Mouse (Mus musculus): Measurements from ENCODE around the gene Qpctl. TPM values are rescaled to one million over a fixed set of nuclear protein-coding genes. Genes with fewer than 3 reads are reported as not detected.

The Qpctl gene
- total RNA-seq, 2 experiments from 2014 or later: 1.1 to 2.4 TPM

DNA sequence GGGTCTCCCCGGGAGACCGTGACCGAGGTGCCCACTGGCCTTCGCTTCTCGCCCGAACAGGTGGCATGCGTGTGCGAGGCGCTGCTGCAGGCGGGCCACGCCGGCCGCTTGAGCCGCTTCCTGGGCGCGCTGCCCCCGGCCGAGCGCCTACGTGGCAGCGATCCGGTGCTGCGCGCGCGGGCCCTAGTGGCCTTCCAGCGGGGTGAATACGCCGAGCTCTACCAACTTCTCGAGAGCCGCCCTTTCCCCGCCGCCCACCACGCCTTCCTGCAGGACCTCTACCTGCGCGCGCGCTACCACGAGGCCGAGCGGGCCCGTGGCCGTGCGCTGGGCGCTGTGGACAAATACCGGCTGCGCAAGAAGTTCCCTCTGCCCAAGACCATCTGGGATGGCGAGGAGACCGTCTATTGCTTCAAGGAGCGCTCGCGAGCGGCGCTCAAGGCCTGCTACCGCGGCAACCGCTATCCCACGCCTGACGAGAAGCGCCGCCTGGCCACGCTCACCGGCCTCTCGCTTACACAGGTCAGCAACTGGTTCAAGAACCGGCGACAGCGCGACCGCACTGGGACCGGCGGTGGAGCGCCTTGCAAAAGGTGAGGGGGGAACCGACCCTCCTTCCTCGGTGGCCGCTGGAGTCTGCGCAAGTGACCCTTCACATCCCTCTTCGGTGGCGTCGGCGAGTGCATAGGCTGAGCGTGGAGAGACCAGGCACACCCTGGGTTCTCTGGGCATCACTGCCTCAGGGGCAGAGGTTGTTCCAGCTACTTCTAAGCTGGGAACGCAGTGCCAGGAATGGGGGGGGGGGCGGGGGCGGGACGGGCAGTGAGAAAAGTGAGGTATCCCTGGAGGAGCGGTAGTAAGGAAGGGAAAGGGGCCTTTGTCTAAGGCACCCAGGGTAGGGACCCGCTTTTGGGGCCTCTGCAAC, 54.0 kb downstream of the Qpctl start:
- no peak for ATAC-seq (replicated peaks; ENCODE audit: low FRiP score, low TSS enrichment, poor library complexity, severe bottlenecking)

DNA sequence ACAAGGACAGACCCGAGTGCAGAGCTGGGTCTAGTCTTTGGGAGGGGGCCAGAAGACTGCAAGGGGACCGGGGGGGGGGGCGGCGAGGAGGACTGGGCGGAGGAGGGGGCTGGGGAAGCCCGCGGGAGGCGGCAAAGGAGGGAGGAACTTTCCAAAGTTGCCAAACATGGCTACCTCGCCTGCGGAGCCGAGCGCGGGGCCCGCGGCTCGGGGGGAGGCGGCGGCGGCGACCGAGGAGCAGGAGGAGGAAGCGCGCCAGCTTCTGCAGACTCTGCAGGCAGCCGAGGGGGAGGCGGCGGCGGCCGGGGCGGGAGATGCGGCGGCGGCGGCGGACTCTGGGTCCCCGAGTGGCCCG, 54.6 kb downstream of the Qpctl start, which contains the start of gene Six5:
TSS of gene Six5 (plus strand) at position 124 of the 355 bp plus-strand sequence.
- ATAC-seq (replicated peaks; ENCODE audit: low FRiP score, low TSS enrichment, poor library complexity, severe bottlenecking): no peak

DNA sequence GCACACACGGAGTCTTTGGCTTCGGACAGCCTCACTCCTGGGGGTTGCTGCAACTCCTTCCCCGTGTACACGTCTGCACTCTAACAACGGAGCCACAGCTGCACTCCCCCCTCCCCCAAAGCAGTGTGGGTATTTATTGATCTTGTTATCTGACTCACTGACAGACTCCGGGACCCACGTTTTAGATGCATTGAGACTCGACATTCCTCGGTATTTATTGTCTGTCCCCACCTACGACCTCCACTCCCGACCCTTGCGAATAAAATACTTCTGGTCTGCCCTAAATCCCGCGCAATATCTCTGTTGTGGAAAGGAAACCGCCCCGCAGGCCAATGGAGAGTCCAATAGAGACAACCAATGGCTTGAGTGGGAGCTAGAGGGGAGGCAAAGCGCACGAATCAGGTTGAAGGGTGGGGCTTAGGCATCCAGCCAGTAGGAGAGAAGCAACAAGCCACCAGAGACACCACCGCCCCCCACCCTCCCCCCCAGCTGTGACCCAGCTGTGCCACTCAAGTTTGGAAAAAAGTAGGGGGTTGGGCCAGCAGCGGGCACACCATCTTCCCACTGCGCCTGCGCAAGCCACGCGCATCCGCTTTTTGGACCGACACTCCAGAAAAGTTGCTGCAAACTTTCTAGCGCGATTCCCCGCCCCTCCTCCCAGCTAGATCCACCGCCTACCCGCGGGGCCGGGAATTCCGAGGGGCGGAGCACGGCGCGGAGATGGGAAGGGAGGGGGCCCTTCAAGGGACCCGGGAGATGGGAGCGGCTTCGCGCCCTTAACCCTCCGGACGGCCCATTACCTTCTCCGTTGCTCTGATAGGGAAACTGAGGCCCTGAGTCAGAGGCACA, 55.3 kb downstream of the Qpctl start:
- peak; percentile 74 for ATAC-seq (replicated peaks; ENCODE audit: low FRiP score, low TSS enrichment, poor library complexity, severe bottlenecking)

DNA sequence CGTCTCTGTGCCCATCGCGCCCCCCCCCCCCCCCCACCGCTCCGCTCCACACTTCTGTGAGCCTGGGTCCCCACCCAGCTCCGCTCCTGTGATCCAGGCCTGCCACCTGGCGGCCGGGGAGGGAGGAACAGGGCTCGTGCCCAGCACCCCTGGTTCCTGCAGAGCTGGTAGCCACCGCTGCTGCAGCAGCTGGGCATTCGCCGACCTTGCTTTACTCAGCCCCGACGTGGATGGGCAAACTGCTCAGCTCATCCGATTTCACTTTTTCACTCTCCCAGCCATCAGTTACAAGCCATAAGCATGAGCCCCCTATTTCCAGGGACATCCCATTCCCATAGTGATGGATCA, 55.9 kb downstream of the Qpctl start:
- peak; percentile 69 for ATAC-seq (replicated peaks; ENCODE audit: low FRiP score, low TSS enrichment, poor library complexity, severe bottlenecking)

DNA sequence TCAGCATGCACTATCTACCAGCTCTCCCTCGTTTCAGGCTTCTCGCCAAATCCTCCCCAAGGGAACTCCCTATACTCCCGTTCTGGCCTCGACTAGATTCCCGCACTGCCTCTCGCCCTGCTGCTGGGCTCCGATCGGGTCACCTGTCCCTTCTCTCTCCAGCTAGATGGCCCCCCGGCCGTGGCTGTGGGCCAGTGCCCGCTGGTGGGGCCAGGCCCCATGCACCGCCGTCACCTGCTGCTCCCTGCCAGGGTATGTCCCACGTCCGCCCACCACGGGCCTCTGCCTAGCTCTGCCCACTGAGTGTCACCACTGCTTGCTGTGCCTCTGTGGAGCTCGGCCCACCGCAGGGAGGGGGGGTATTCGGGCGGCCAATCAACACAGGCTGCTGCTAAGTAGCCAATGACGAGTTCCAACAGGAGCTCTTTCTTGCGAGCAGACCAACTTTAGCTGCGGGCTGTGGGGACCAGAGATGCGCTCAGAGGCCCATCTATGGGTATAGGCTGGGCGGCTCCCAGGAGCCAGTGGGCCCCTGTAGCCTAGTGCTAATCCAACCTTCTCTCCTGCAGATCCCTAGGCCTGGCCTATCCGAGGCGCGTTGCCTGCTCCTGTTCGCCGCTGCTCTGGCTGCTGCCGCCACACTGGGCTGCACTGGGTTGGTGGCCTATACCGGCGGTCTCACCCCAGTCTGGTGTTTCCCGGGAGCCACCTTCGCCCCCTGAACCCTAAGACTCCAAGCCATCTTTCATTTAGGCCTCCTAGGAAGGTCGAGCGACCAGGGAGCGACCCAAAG, 56.5 kb downstream of the Qpctl start:
- ATAC-seq (replicated peaks; ENCODE audit: low FRiP score, low TSS enrichment, poor library complexity, severe bottlenecking): peak; percentile 23

DNA sequence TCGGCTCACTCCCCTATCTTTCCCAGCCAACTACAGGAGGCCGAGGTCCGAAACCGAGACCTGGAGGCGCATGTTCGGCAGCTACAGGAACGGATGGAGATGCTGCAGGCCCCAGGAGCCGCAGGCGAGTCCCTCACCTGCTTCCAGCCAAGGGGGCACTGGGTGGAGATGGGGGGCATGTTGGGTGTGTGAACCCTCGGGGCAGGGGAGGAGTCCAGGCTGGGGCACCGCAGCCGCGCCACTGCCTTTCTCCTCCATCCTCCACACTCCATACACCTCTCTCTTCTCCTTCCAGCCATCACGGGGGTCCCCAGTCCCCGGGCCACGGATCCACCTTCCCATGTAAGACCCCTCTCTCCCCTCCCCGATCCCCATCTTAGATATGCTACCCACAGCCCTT, 57.2 kb downstream of the Qpctl start:
- no peak for ATAC-seq (replicated peaks; ENCODE audit: low FRiP score, low TSS enrichment, poor library complexity, severe bottlenecking)

Other genes with a start within 250 kb of the Qpctl start
- gene Ccdc61, start 238.9 kb downstream of the Qpctl start, total RNA-seq (2014; fragmentation: Nextera tagmentation): 23.6 and 42.3 TPM in 2 replicates
- gene Ccdc61, start 238.9 kb downstream of the Qpctl start, total RNA-seq (2017): 6.8 and 13.3 TPM in 2 replicates
- gene Nova2, start 223.4 kb downstream of the Qpctl start, total RNA-seq (2014; fragmentation: Nextera tagmentation): not detected in 2 replicates
- gene Nova2, start 223.4 kb downstream of the Qpctl start, total RNA-seq (2017): not detected in 2 replicates
- gene Nanos2, start 161.9 kb downstream of the Qpctl start, total RNA-seq (2014; fragmentation: Nextera tagmentation): not detected in 2 replicates
- not detected in 2 replicates for gene Nanos2, start 161.9 kb downstream of the Qpctl start, total RNA-seq (2017)
- gene Mypop, start 158.0 kb downstream of the Qpctl start, total RNA-seq (2014; fragmentation: Nextera tagmentation): not detected in 2 replicates
- gene Mypop, start 158.0 kb downstream of the Qpctl start, total RNA-seq (2017): 0.23 and 2.0 TPM in 2 replicates
- 23.8 TPM in 2 replicates for gene Irf2bp1, start 145.2 kb downstream of the Qpctl start, total RNA-seq (2014; fragmentation: Nextera tagmentation)
- gene Irf2bp1, start 145.2 kb downstream of the Qpctl start, total RNA-seq (2017): 12.3 and 12.7 TPM in 2 replicates
- gene Foxa3, start 125.8 kb downstream of the Qpctl start, total RNA-seq (2014; fragmentation: Nextera tagmentation): not detected in 2 replicates
- gene Foxa3, start 125.8 kb downstream of the Qpctl start, total RNA-seq (2017): not detected in 2 replicates
- gene Sympk, start 124.9 kb downstream of the Qpctl start, total RNA-seq (2014; fragmentation: Nextera tagmentation): 73.9 and 91.0 TPM in 2 replicates
- 35.3 and 52.2 TPM in 2 replicates for gene Sympk, start 124.9 kb downstream of the Qpctl start, total RNA-seq (2017)
- not detected in 2 replicates for gene Rsph6a, start 94.6 kb downstream of the Qpctl start, total RNA-seq (2014; fragmentation: Nextera tagmentation)
- gene Rsph6a, start 94.6 kb downstream of the Qpctl start, total RNA-seq (2017): not detected in 2 replicates
- gene Dmwd, start 73.1 kb downstream of the Qpctl start, total RNA-seq (2014; fragmentation: Nextera tagmentation): 28.5 and 29.2 TPM in 2 replicates
- 7.7 and 10.6 TPM in 2 replicates for gene Dmwd, start 73.1 kb downstream of the Qpctl start, total RNA-seq (2017)
- gene Dmpk, start 65.4 kb downstream of the Qpctl start, total RNA-seq (2014; fragmentation: Nextera tagmentation): 15.1 and 19.8 TPM in 2 replicates
- 3.9 and 7.5 TPM in 2 replicates for gene Dmpk, start 65.4 kb downstream of the Qpctl start, total RNA-seq (2017)
- gene Six5, start 54.7 kb downstream of the Qpctl start, total RNA-seq (2014; fragmentation: Nextera tagmentation): 8.9 and 10.1 TPM in 2 replicates
- gene Six5, start 54.7 kb downstream of the Qpctl start, total RNA-seq (2017): 2.1 and 2.2 TPM in 2 replicates
- gene Gm4969, start 30.9 kb downstream of the Qpctl start, total RNA-seq (2014; fragmentation: Nextera tagmentation): 0.22 and 0.35 TPM in 2 replicates
- gene Gm4969, start 30.9 kb downstream of the Qpctl start, total RNA-seq (2017): 0.65 TPM in 1 of 2 replicates, not detected in the other
- 6.3 and 8.6 TPM in 2 replicates for gene Fbxo46, start 29.4 kb downstream of the Qpctl start, total RNA-seq (2014; fragmentation: Nextera tagmentation)
- 6.1 and 7.8 TPM in 2 replicates for gene Fbxo46, start 29.4 kb downstream of the Qpctl start, total RNA-seq (2017)
- gene Snrpd2, start 431 bp upstream of the Qpctl start, total RNA-seq (2014; fragmentation: Nextera tagmentation): 146 and 165 TPM in 2 replicates
- 80.7 and 93.4 TPM in 2 replicates for gene Snrpd2, start 431 bp upstream of the Qpctl start, total RNA-seq (2017)
- gene Gipr, start 16.8 kb upstream of the Qpctl start, total RNA-seq (2014; fragmentation: Nextera tagmentation): not detected in 2 replicates
- gene Gipr, start 16.8 kb upstream of the Qpctl start, total RNA-seq (2017): 0.95 TPM in 1 of 2 replicates, not detected in the other
- gene Eml2, start 27.1 kb upstream of the Qpctl start, total RNA-seq (2014; fragmentation: Nextera tagmentation): 4.8 and 11.4 TPM in 2 replicates
- gene Eml2, start 27.1 kb upstream of the Qpctl start, total RNA-seq (2017): 4.8 and 6.6 TPM in 2 replicates
- gene Gpr4, start 63.2 kb upstream of the Qpctl start, total RNA-seq (2014; fragmentation: Nextera tagmentation): 0.64 TPM in 1 of 2 replicates, not detected in the other
- gene Gpr4, start 63.2 kb upstream of the Qpctl start, total RNA-seq (2017): not detected in 2 replicates
- 22.3 and 22.6 TPM in 2 replicates for gene Opa3, start 79.0 kb upstream of the Qpctl start, total RNA-seq (2014; fragmentation: Nextera tagmentation)
- 17.1 and 21.2 TPM in 2 replicates for gene Opa3, start 79.0 kb upstream of the Qpctl start, total RNA-seq (2017)
- 19.3 and 34.8 TPM in 2 replicates for gene Vasp, start 122.5 kb upstream of the Qpctl start, total RNA-seq (2014; fragmentation: Nextera tagmentation)
- gene Vasp, start 122.5 kb upstream of the Qpctl start, total RNA-seq (2017): 27.9 and 53.7 TPM in 2 replicates
- not detected in 2 replicates for gene Ppm1n, start 130.8 kb upstream of the Qpctl start, total RNA-seq (2014; fragmentation: Nextera tagmentation)
- gene Ppm1n, start 130.8 kb upstream of the Qpctl start, total RNA-seq (2017): not detected in 2 replicates
- not detected in 2 replicates for gene Rtn2, start 133.3 kb upstream of the Qpctl start, total RNA-seq (2014; fragmentation: Nextera tagmentation)
- gene Rtn2, start 133.3 kb upstream of the Qpctl start, total RNA-seq (2017): not detected in 2 replicates
- 4.2 and 4.8 TPM in 2 replicates for gene Fosb, start 160.8 kb upstream of the Qpctl start, total RNA-seq (2014; fragmentation: Nextera tagmentation)
- 52.4 and 77.0 TPM in 2 replicates for gene Fosb, start 160.8 kb upstream of the Qpctl start, total RNA-seq (2017)
- gene Ercc1, start 195.5 kb upstream of the Qpctl start, total RNA-seq (2014; fragmentation: Nextera tagmentation): 31.3 and 51.5 TPM in 2 replicates
- gene Ercc1, start 195.5 kb upstream of the Qpctl start, total RNA-seq (2017): 19.8 and 23.8 TPM in 2 replicates
- gene Cd3eap, start 210.2 kb upstream of the Qpctl start, total RNA-seq (2014; fragmentation: Nextera tagmentation): 17.2 and 36.6 TPM in 2 replicates
- gene Cd3eap, start 210.2 kb upstream of the Qpctl start, total RNA-seq (2017): 34.9 and 47.7 TPM in 2 replicates
- gene Ppp1r13l, start 210.5 kb upstream of the Qpctl start, total RNA-seq (2014; fragmentation: Nextera tagmentation): 4.3 and 6.5 TPM in 2 replicates
- 0.30 TPM in 1 of 2 replicates, not detected in the other for gene Ppp1r13l, start 210.5 kb upstream of the Qpctl start, total RNA-seq (2017)
- 27.7 and 39.0 TPM in 2 replicates for gene Ercc2, start 232.7 kb upstream of the Qpctl start, total RNA-seq (2014; fragmentation: Nextera tagmentation)
- gene Ercc2, start 232.7 kb upstream of the Qpctl start, total RNA-seq (2017): 18.7 and 21.2 TPM in 2 replicates